Mouse (Mus musculus) heart, embryonic 12.5 days (tissue): ENCODE measurements around the gene Trmt10a. TPM values are rescaled to one million over a fixed set of nuclear protein-coding genes. Genes with fewer than 3 reads are reported as not detected.
A peak's percentile ranks its signal among the peaks of the same experiment; 100 is the strongest.
"Not testable (repeated sequence)": the region's sequence is repeated elsewhere in the genome, so short reads cannot be mapped to it uniquely, and the experiment has no call there.

Experiments used
- ATAC-seq: fragments of 200-750 bp; cut with Nextera tagmentation; 2 replicates; pipeline ENCODE4 v1.8.0; 2017; ENCODE audit warnings: moderate TSS enrichment, moderate library complexity; ENCODE audit not compliant: insufficient number of reproducible peaks, low FRiP score
- H3K27ac ChIP-seq: fragments of 300-500 bp; sonication (generic); 2 replicates; pipeline ENCODE4 v1.5.1; 2016; ENCODE audit warnings: mild to moderate bottlenecking, moderate library complexity; ENCODE audit not compliant: poor library complexity, severe bottlenecking
- H3K27me3 ChIP-seq: fragments of 300-500 bp; sonication (generic); replicated peaks from 2 replicates; pipeline ENCODE4 v1.6.1; 2016; ENCODE audit warnings: mild to moderate bottlenecking, moderate library complexity
- H3K36me3 ChIP-seq: fragments of 300-500 bp; sonication (generic); 2 replicates; pipeline ENCODE4 v1.6.1; 2016; ENCODE audit warnings: mild to moderate bottlenecking, moderate library complexity
- H3K4me1 ChIP-seq: fragments of 300-500 bp; sonication (generic); replicated peaks from 2 replicates; pipeline ENCODE4 v1.6.1; 2016; ENCODE audit warnings: mild to moderate bottlenecking
- H3K4me2 ChIP-seq: fragments of 300-500 bp; sonication (generic); 2 replicates; pipeline ENCODE4 v1.6.1; 2016; ENCODE audit warnings: mild to moderate bottlenecking, moderate library complexity
- H3K4me3 ChIP-seq: fragments of 300-500 bp; sonication (generic); 2 replicates; pipeline ENCODE4 v1.5.1; 2016; ENCODE audit warnings: mild to moderate bottlenecking
- H3K9ac ChIP-seq: fragments of 300-500 bp; sonication (generic); 2 replicates; pipeline ENCODE4 v1.6.1; 2016; ENCODE audit warnings: mild to moderate bottlenecking, moderate library complexity
- H3K9me3 ChIP-seq: fragments of 300-500 bp; sonication (generic); replicated peaks from 2 replicates; pipeline ENCODE4 v1.6.1; 2016; ENCODE audit warnings: mild to moderate bottlenecking, moderate library complexity
- WGBS: fragments of 180-500 bp; shearing (Covaris S2); methylation state at CpG from one replicate; pipeline ENCODE4 v1.1.7; 2016; 5-methylcytosine and 5-hydroxymethylcytosine counted together
- polyA plus RNA-seq: library from polyadenylated mRNA; unstranded; fragments of >200 nt; fragmentation: Nextera tagmentation; extraction: Ambion mirVana; gene quantifications from 2 replicates; pipeline ENCODE4 v1.2.1, GENCODE M21; 2016

The Trmt10a gene
- polyA plus RNA-seq, 1 experiment from 2014 or later: 12.8 TPM

GRCm38 (mm10) chr3:138134528-138134927 lies 8.7 kb upstream of the Trmt10a start:
- no peak overlapping the region for H3K9ac ChIP-seq
- H3K4me3 ChIP-seq: no peak overlapping the region
- no peaks in the 10 kb centered on the region for H3K9me3 ChIP-seq
- H3K27me3 ChIP-seq: no peaks in the 10 kb centered on the region
- H3K4me1 ChIP-seq: 0 out of 2 replicates have a peak, but pooled peaks cover 8% of the 10 kb centered on the region
- no peak for ATAC-seq
- no peak overlapping the region for H3K4me2 ChIP-seq
- 80% methylated on average over 1 of the region's 1 CpGs for WGBS
- no peaks in the 10 kb centered on the region for H3K36me3 ChIP-seq
- no peak overlapping the region for H3K27ac ChIP-seq

DNA sequence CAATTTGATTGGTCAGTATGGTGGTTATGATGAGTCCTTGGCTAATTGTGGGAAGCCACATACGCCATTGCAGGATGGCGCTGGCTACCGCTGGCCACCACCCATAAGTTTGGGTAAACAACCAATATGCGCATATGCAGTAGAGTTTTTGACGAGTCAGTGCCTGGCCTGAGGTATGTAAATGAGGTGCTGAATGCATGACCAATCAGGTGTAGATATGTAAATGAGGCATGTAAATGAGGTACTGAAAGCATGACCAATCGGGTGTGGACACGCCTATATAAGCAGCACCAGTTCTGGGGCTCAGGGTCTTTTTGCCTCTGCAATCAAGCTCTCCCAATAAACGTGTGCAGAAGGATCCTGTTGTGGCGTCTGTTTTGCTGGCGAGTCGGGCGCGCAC lies 5.1 kb upstream of the Trmt10a start:
- H3K4me2 ChIP-seq, H3K9ac ChIP-seq, H3K9me3 ChIP-seq, ATAC-seq, H3K4me1 ChIP-seq, H3K4me3 ChIP-seq, H3K36me3 ChIP-seq, H3K27me3 ChIP-seq, H3K27ac ChIP-seq: not testable (repeated sequence)
- WGBS: 94% methylated on average over 13 of the region's 13 CpGs

DNA sequence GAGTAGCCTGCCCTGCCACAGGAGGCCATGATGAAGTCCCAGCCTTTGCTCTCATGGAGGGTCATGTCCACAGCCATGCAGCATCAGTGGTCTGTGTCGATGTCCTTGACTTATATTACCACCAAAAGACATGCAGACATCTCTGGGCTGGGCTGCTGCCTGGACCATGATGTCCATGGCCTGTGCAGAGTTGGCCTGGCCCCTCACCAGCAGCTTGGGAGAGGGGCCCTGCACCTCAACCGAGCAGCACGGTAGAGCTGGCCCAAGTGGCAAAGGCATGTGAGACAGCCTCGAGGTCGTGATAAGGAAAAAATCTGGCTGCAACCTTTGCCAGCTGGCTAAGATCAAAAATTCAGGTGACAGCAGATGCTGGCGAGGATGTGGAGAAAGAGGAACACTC lies 3.6 kb upstream of the Trmt10a start:
- ATAC-seq: no peak
- Histone ChIP-seq H3K36me3 (no peaks in the 10 kb centered on the region), H3K4me3 (no peak overlapping the region), H3K4me2 (no peak overlapping the region), H3K27me3 (no peaks in the 10 kb centered on the region), H3K9me3 (no peaks in the 10 kb centered on the region), H3K9ac (no peak overlapping the region), H3K27ac (no peak overlapping the region), H3K4me1 (0 out of 2 replicates have a peak, but pooled peaks cover 2% of the 10 kb centered on the region)
- WGBS: 61% methylated on average over 6 of the region's 6 CpGs

GRCm38 (mm10) chr3:138142052-138142732 lies 1.1 kb upstream of the Trmt10a start:
- no peak for ATAC-seq
- Histone ChIP-seq H3K27ac (peak overlapping the region; percentile 60), H3K27me3 (no peaks in the 10 kb centered on the region), H3K4me2 (peak overlapping the region; percentile 55), H3K4me3 (peak overlapping the region; percentile 20), H3K36me3 (no peaks in the 10 kb centered on the region), H3K9ac (no peak overlapping the region; the same call in 1 of the 2 replicates), H3K9me3 (no peaks in the 10 kb centered on the region), H3K4me1 (no peaks in the 10 kb centered on the region)
- 57% methylated on average over 4 of the region's 4 CpGs for WGBS

DNA sequence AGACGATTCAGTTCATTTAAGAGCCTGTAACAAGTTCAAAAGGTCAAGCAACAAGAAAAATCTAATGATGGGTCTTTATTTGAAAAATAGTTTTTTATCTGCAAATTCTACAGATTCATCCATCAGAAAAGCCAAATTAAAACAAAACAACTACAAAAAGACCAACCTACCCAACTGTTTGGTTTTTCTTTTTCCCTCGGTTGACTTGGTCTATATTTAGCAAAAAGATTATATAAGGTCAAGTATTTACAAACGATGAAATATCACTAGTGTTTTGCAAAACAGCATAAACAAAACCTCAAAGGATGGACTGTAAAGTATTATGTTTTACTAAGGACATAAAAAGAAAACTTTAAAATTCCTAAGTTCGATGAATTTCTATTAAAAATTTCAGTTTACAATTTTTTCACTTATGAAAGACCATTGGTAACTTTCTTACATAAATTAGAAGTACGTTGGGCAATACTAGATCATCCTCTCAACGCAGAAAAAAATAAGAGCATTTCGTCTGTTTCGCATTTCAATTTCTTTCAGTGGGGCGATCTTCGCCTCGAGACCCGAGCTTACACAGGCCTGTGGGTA lies 424 bp upstream of the Trmt10a start:
- 7% methylated on average over 12 of the region's 12 CpGs for WGBS
- ATAC-seq: no peak
- no peaks in the 10 kb centered on the region for H3K27me3 ChIP-seq

DNA sequence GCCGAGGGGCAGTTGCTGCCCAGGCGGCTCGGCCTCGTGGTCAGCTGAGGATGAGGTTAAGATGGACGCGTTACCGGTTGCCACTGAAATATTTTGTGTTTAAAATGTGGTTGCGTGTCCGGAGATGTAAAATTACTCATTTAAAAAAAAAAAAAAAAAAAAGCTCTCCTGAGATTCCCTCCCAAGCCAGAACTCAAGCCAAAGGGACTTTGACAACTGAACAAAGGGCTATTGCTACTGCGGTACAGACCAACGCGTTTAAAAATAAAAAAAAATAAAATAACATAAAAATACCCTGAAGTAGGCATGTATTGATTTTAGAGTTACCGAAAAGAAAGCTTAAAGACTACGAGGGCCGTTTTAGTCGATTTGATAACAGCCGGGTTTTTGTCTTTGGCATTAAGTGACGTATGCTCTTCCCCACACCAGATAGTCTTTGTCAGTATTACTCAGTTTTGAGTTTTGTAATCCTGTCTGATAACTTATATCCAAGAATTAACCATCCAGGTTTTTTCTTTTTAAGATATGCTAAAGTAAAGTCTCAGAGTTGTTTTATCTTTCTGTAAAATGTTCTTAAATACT lies 903 bp downstream of the Trmt10a start:
- H3K9ac ChIP-seq: peak overlapping the region; percentile 79
- H3K9me3 ChIP-seq: no peaks in the 10 kb centered on the region
- H3K27ac ChIP-seq: peak overlapping the region; percentile 100
- no peak for ATAC-seq
- WGBS: 0% methylated on average over 18 of the region's 18 CpGs
- H3K4me3 ChIP-seq: peak overlapping the region; percentile 64
- H3K4me1 ChIP-seq: no peaks in the 10 kb centered on the region
- peak overlapping the region; percentile 73 for H3K4me2 ChIP-seq
- no peaks in the 10 kb centered on the region for H3K27me3 ChIP-seq
- peaks cover 5% of the 10 kb centered on the region for H3K36me3 ChIP-seq

More for the DNA sequence above, 424 bp upstream of the Trmt10a start:
- Histone ChIP-seq H3K9me3 (no peaks in the 10 kb centered on the region), H3K36me3 (no peaks in the 10 kb centered on the region), H3K4me3 (peak overlapping the region; percentile 64), H3K4me1 (no peaks in the 10 kb centered on the region), H3K27ac (peak overlapping the region; percentile 100), H3K4me2 (peak overlapping the region; percentile 73), H3K9ac (peak overlapping the region; percentile 79)

GRCm38 (mm10) chr3:138144642-138145171 lies 1.5 kb downstream of the Trmt10a start, which contains the start of gene Mttp:
TSS of gene Mttp (minus strand) at chr3:138144968.
- peak within 1 kb of the TSS; percentile 100 for H3K27ac ChIP-seq
- H3K4me3 ChIP-seq: peak within 1 kb of the TSS; percentile 64
- peak within 1 kb of the TSS; percentile 79 for H3K9ac ChIP-seq
- no peaks in the 10 kb centered on the region for H3K27me3 ChIP-seq
- H3K36me3 ChIP-seq: peaks cover 9% of the 10 kb centered on the region
- no peaks in the 10 kb centered on the region for H3K4me1 ChIP-seq
- ATAC-seq: no peak
- H3K9me3 ChIP-seq: no peaks in the 10 kb centered on the region
- 4% methylated on average over 8 of the region's 8 CpGs for WGBS
- H3K4me2 ChIP-seq: peak within 1 kb of the TSS; percentile 73

DNA sequence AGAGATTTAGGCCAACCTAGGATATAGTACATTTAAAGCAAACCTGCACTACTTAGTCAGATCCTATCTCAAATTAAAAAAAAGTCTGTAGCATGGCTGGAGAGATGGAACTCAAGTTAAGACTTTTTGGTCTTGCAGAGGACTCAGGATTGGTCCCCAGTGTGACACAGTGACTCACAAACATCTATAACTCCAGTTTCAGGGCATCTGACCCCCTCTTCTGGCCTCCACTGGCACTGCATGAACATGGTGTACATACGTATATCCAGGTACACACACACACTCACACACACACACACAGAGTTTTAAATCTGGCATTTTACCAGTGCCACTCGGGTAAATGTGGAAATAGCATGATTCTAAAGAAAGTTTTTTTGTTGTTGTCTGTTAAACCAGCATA lies 5.6 kb downstream of the Trmt10a start:
- H3K9me3 ChIP-seq: no peaks in the 10 kb centered on the region
- H3K36me3 ChIP-seq: peaks cover 35% of the 10 kb centered on the region
- H3K4me1 ChIP-seq: no peaks in the 10 kb centered on the region
- no peak overlapping the region for H3K27ac ChIP-seq
- H3K9ac ChIP-seq: no peak overlapping the region
- ATAC-seq: no peak
- no peak overlapping the region for H3K4me3 ChIP-seq
- 88% methylated on average over 2 of the region's 2 CpGs for WGBS
- H3K4me2 ChIP-seq: no peak overlapping the region
- no peaks in the 10 kb centered on the region for H3K27me3 ChIP-seq

GRCm38 (mm10) chr3:138155062-138155461 lies 11.8 kb downstream of the Trmt10a start:
- no peak overlapping the region for H3K27ac ChIP-seq
- H3K36me3 ChIP-seq: peaks cover 41% of the 10 kb centered on the region
- no peak overlapping the region for H3K9ac ChIP-seq
- H3K27me3 ChIP-seq: no peaks in the 10 kb centered on the region
- H3K4me3 ChIP-seq: no peak overlapping the region
- no peak for ATAC-seq
- no peak overlapping the region for H3K4me2 ChIP-seq
- H3K4me1 ChIP-seq: no peaks in the 10 kb centered on the region
- 86% methylated on average over 4 of the region's 4 CpGs for WGBS
- no peaks in the 10 kb centered on the region for H3K9me3 ChIP-seq

- no peaks in the 10 kb centered on the region for H3K4me1 ChIP-seq
- H3K27me3 ChIP-seq: no peaks in the 10 kb centered on the region
- 82% methylated on average over 10 of the region's 10 CpGs for WGBS
- H3K27ac ChIP-seq: no peak overlapping the region
- ATAC-seq: no peak
- no peak overlapping the region for H3K4me2 ChIP-seq
- H3K4me3 ChIP-seq: no peak overlapping the region
- H3K36me3 ChIP-seq: peaks cover 33% of the 10 kb centered on the region
- H3K9me3 ChIP-seq: no peaks in the 10 kb centered on the region
- no peak overlapping the region for H3K9ac ChIP-seq
These were observed 13.4 kb downstream of the Trmt10a start for GRCm38 (mm10) chr3:138156651-138157050.

DNA sequence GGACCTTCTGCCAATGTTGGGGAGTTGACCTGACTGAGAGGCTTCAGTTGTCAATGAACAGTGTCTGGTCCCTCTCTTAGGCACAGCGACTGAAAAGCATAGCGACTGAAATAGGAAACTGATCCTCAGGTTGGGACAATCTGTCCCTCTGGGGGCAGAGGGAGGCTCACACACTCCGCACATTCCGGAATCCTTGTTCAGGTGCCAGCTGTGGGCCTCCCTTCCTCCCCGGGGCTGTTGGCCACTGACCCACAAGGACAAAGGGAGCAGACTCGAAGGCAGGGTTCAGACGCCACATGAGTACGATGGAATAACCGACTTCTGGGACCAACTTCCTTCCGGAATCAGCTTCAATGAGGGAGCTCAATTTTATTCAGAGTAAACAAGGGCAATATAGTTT lies 18.4 kb downstream of the Trmt10a start:
- H3K9ac ChIP-seq: no peak overlapping the region
- ATAC-seq: no peak
- H3K4me3 ChIP-seq: no peak overlapping the region
- no peaks in the 10 kb centered on the region for H3K9me3 ChIP-seq
- no peak overlapping the region for H3K27ac ChIP-seq
- peaks cover 8% of the 10 kb centered on the region for H3K36me3 ChIP-seq
- no peaks in the 10 kb centered on the region for H3K27me3 ChIP-seq
- 85% methylated on average over 10 of the region's 10 CpGs for WGBS
- H3K4me1 ChIP-seq: peaks cover 3% of the 10 kb centered on the region; the same call in 1 of the 2 replicates
- H3K4me2 ChIP-seq: no peak overlapping the region
